Mouse (Mus musculus) spleen, adult 2 months (tissue): Measurements from ENCODE around the gene Fam25c.

Experiments used
- CTCF ChIP-seq: fragments of 200-500 bp; IDR thresholded peaks from 2 replicates; pipeline ENCODE4 v1.5.1; 2011; ENCODE audit warnings: mild to moderate bottlenecking, inconsistent platforms; ENCODE audit not compliant: insufficient read depth, insufficient read length, insufficient replicate concordance; ENCODE audit errors: extremely low read depth
- POLR2A ChIP-seq: fragments of 200-500 bp; IDR thresholded peaks from 2 replicates; pipeline ENCODE4 v1.6.1; 2011; ENCODE audit warnings: low read depth, low read length, inconsistent platforms

DNA sequence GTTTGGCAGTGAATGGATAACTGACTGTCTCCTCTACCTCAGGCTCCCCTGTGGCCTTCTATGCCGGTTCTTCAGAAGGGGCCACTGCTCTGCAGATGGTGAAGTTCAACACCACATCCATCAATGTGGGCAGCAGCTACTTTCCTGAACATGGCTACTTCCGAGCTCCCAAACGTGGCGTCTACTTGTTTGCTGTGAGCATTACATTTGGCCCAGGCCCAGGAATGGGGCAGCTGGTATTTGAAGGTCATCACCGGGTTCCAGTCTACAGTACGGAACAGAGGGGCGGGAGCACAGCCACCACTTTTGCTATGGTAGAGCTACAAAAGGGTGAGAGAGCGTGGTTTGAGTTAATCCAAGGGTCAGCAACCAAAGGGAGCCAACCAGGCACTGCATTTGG lies 47.6 kb upstream of the Fam25c start:
- no peak for TF ChIP-seq CTCF
- no peak for TF ChIP-seq POLR2A
